ENCODE assay signal across 27 mouse cellular contexts in the genomic region with DNA sequence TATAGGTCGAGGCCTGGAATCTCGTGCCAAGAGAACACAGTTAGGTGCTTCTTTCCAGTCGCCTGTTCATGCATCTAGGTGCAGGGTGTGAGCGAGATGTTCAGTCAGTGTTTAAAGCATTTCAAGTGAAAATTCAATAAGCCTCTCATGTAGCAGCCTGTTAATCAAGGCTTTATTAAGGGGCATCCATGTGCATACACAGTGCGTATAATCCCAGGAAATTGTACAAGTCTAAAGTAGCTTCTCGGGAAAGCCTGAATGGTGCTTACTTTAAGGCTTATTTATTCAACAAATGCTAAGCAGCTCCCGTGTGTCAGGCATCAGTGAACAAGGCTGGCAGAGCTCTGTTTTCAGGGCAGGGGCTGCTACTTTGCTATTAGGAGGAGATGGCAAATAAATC.
DNase-seq lines count a peak whose midpoint lies in the region; ATAC-seq and TF ChIP-seq lines count a peak whose summit lies in the region.
"Had no signal": no experiment of that assay in that cellular context is flagged by ENCODE, and none has a peak within 500 bp of the region (broad histone marks: within the 10 kb centered on the region; RNA-seq: fewer than 3 reads in every experiment).

No protein-coding gene starts in this region.

- H3K9me3 ChIP-seq in forebrain, embryonic 14.5 days (replicated peaks; ENCODE audit: control insufficient read depth, low read length), result no peaks in the 10 kb centered on the region
- H3K9me3 ChIP-seq in forebrain, embryonic 10.5 days, result no peaks in the 10 kb centered on the region
- no peaks in the 10 kb centered on the region for H3K9me3 ChIP-seq in midbrain, embryonic 14.5 days (ENCODE audit: control insufficient read depth, low read length)
- no peaks in the 10 kb centered on the region for H3K9me3 ChIP-seq in midbrain, postnatal 0 days (ENCODE audit: low read length)
- H3K9me3 ChIP-seq: embryonic facial prominence, embryonic 12.5 days; embryonic facial prominence, embryonic 15.5 days; G1E; hindbrain, embryonic 10.5 days; hindbrain, embryonic 13.5 days; intestine, embryonic 15.5 days had no signal

- H3K4me1 ChIP-seq in forebrain, embryonic 14.5 days (ENCODE audit: control insufficient read depth, insufficient read depth, low read length), result no peaks in the 10 kb centered on the region
- H3K4me1 ChIP-seq in forebrain, embryonic 10.5 days, result peaks cover 25% of the 10 kb centered on the region
- H3K4me1 ChIP-seq in midbrain, embryonic 14.5 days (ENCODE audit: control insufficient read depth, insufficient read depth, low read length), result peaks cover 12% of the 10 kb centered on the region
- no peaks in the 10 kb centered on the region for H3K4me1 ChIP-seq in midbrain, postnatal 0 days (ENCODE audit: insufficient read depth, low read length)
- H3K4me1 ChIP-seq: embryonic facial prominence, embryonic 12.5 days had no signal

- H3K27me3 ChIP-seq in forebrain, embryonic 14.5 days (replicated peaks; ENCODE audit: control insufficient read depth, insufficient read depth, low read length), result no peaks in the 10 kb centered on the region
- H3K27me3 ChIP-seq in forebrain, embryonic 10.5 days (ENCODE audit: poor library complexity, severe bottlenecking), result no peaks in the 10 kb centered on the region
- H3K27me3 ChIP-seq in midbrain, embryonic 14.5 days (ENCODE audit: control insufficient read depth, insufficient read depth, low read length), result no peaks in the 10 kb centered on the region
- H3K27me3 ChIP-seq in midbrain, postnatal 0 days (ENCODE audit: insufficient read depth, low read length), result no peaks in the 10 kb centered on the region
- H3K27me3 ChIP-seq: CH12.LX; embryonic facial prominence, embryonic 12.5 days; embryonic facial prominence, embryonic 15.5 days; hindbrain, embryonic 13.5 days; intestine, embryonic 15.5 days; Patski had no signal

- 13% methylated on average over 7 of the region's 7 CpGs for WGBS in forebrain, embryonic 14.5 days
- 52% methylated on average over 7 of the region's 7 CpGs for WGBS in forebrain, embryonic 10.5 days
- 31% methylated on average over 7 of the region's 7 CpGs for WGBS in midbrain, embryonic 14.5 days
- WGBS in midbrain, postnatal 0 days, result 33% methylated on average over 7 of the region's 7 CpGs

- H3K4me3 ChIP-seq in forebrain, embryonic 14.5 days (ENCODE audit: low read depth, low read length), result no peak overlapping the region
- no peak overlapping the region for H3K4me3 ChIP-seq in forebrain, embryonic 10.5 days
- H3K4me3 ChIP-seq in midbrain, embryonic 14.5 days (replicated peaks; ENCODE audit: low read depth, low read length), result no peak overlapping the region
- no peak overlapping the region for H3K4me3 ChIP-seq in midbrain, postnatal 0 days (ENCODE audit: low read depth, low read length)
- H3K4me3 ChIP-seq: embryonic facial prominence, embryonic 12.5 days; embryonic facial prominence, embryonic 15.5 days; hindbrain, embryonic 10.5 days; hindbrain, embryonic 13.5 days; intestine, embryonic 15.5 days had no signal

- peak; percentile 49 for DNase-seq in forebrain, embryonic 14.5 days (ENCODE audit: low spot score)
- no peak for DNase-seq in forebrain, embryonic 10.5 days (ENCODE audit: extremely low spot score, low spot score)
- DNase-seq in heart, adult 11 months, result peak; percentile 52
- DNase-seq in heart, postnatal 25 days (ENCODE audit: low spot score), result no peak
- DNase-seq in midbrain, embryonic 14.5 days, result no peak
- DNase-seq in midbrain, postnatal 0 days (ENCODE audit: low spot score), result no peak
- peak; percentile 74 for DNase-seq in brain, embryonic 14.5 days (ENCODE audit: low read depth)
- DNase-seq: adrenal gland, postnatal 10 days; adrenal gland, postnatal 36 days; B cell, adult 2 months; cerebellum, adult 11 months; cerebellum, adult 2 months; cerebellum, adult 9-11 months; cerebellum, postnatal 25 days; gastrocnemius, postnatal 10 days; gastrocnemius, postnatal 36 days; heart, postnatal 36 days had no signal

- no peak for TF ChIP-seq POLR2A in brain, embryonic 14.5 days (IDR thresholded peaks at IDR 0.05; ENCODE audit: borderline replicate concordance, extremely low read depth, insufficient read depth, insufficient read length, poor library complexity, severe bottlenecking)

- no peak overlapping the region for H3K4me2 ChIP-seq in forebrain, embryonic 14.5 days (ENCODE audit: low read length)
- H3K4me2 ChIP-seq in midbrain, embryonic 14.5 days (ENCODE audit: low read length), result no peak overlapping the region
- no peak overlapping the region for H3K4me2 ChIP-seq in midbrain, postnatal 0 days (ENCODE audit: low read depth, low read length, poor library complexity, severe bottlenecking)
- H3K4me2 ChIP-seq: embryonic facial prominence, embryonic 12.5 days; embryonic facial prominence, embryonic 15.5 days; heart, embryonic 11.5 days; hindbrain, embryonic 13.5 days; intestine, embryonic 15.5 days had no signal

- H3K9ac ChIP-seq in forebrain, embryonic 14.5 days (ENCODE audit: low read length), result no peak overlapping the region
- no peak overlapping the region for H3K9ac ChIP-seq in midbrain, embryonic 14.5 days (replicated peaks; ENCODE audit: low read length)
- H3K9ac ChIP-seq in midbrain, postnatal 0 days (replicated peaks; ENCODE audit: low read length, poor library complexity, severe bottlenecking), result no peak overlapping the region
- H3K9ac ChIP-seq: embryonic facial prominence, embryonic 12.5 days; embryonic facial prominence, embryonic 15.5 days; hindbrain, embryonic 13.5 days; intestine, embryonic 15.5 days had no signal

- no peak overlapping the region for H3K27ac ChIP-seq in forebrain, embryonic 14.5 days (ENCODE audit: low read depth, low read length)
- no peak overlapping the region for H3K27ac ChIP-seq in forebrain, embryonic 10.5 days
- H3K27ac ChIP-seq in midbrain, embryonic 14.5 days (replicated peaks; ENCODE audit: low read depth, low read length), result 0 out of 2 replicates have a peak overlapping the region, but pooled peaks have one; percentile 13
- H3K27ac ChIP-seq in midbrain, postnatal 0 days (ENCODE audit: low read depth, low read length), result no peak overlapping the region
- H3K27ac ChIP-seq: embryonic facial prominence, embryonic 12.5 days; embryonic facial prominence, embryonic 15.5 days; hindbrain, embryonic 10.5 days; hindbrain, embryonic 13.5 days; intestine, embryonic 15.5 days had no signal

- TF ChIP-seq CTCF in midbrain, postnatal 0 days (IDR thresholded peaks at IDR 0.05), result no peak
- no peak for TF ChIP-seq CTCF in brain, embryonic 14.5 days (IDR thresholded peaks at IDR 0.05; ENCODE audit: borderline replicate concordance, extremely low read depth, insufficient read depth, insufficient read length)

- no peak; the same call in 1 of the 2 replicates for ATAC-seq in forebrain, embryonic 14.5 days
- ATAC-seq in midbrain, embryonic 14.5 days (ENCODE audit: low FRiP score, low TSS enrichment), result no peak
- ATAC-seq in midbrain, postnatal 0 days (ENCODE audit: low FRiP score), result no peak
- ATAC-seq: hindbrain, embryonic 16.5 days; intestine, embryonic 15.5 days; Patski had no signal

- no peaks in the 10 kb centered on the region for H3K36me3 ChIP-seq in forebrain, embryonic 14.5 days (ENCODE audit: control insufficient read depth, insufficient read depth, low read length)
- no peaks in the 10 kb centered on the region for H3K36me3 ChIP-seq in forebrain, embryonic 10.5 days (replicated peaks)
- no peaks in the 10 kb centered on the region for H3K36me3 ChIP-seq in midbrain, embryonic 14.5 days (ENCODE audit: control insufficient read depth, insufficient read depth, low read length)
- H3K36me3 ChIP-seq in midbrain, postnatal 0 days (ENCODE audit: insufficient read depth, low read length), result no peaks in the 10 kb centered on the region
- H3K36me3 ChIP-seq: embryonic facial prominence, embryonic 12.5 days; embryonic facial prominence, embryonic 15.5 days; G1E; hindbrain, embryonic 10.5 days; hindbrain, embryonic 13.5 days; intestine, embryonic 15.5 days had no signal

- intact Hi-C loops in heart, postnatal 25 days (cut with DNase I), result no loop called here

Comparison
In these comparisons a context has a peak if more than half of its experiments do, and no peak if none do; other contexts are left out.
1. DNase-seq: peak in forebrain, embryonic 14.5 days (single experiment), heart, adult 11 months (single experiment) and brain, embryonic 14.5 days (single experiment); none in forebrain, embryonic 10.5 days (single experiment), heart, postnatal 25 days (single experiment), midbrain, embryonic 14.5 days (single experiment) and midbrain, postnatal 0 days (single experiment).